Mouse (Mus musculus): Measurements from ENCODE around the gene Tcf7l2. TPM values are rescaled to one million over a fixed set of nuclear protein-coding genes. Genes with fewer than 3 reads are reported as not detected.
A peak's percentile ranks its signal among the peaks of the same experiment; 100 is the strongest.

Tcf7l2 gene
- total RNA-seq, 4 experiments from 2014 or later = 10.0 to 14.7 (median 12.3) TPM

DNA sequence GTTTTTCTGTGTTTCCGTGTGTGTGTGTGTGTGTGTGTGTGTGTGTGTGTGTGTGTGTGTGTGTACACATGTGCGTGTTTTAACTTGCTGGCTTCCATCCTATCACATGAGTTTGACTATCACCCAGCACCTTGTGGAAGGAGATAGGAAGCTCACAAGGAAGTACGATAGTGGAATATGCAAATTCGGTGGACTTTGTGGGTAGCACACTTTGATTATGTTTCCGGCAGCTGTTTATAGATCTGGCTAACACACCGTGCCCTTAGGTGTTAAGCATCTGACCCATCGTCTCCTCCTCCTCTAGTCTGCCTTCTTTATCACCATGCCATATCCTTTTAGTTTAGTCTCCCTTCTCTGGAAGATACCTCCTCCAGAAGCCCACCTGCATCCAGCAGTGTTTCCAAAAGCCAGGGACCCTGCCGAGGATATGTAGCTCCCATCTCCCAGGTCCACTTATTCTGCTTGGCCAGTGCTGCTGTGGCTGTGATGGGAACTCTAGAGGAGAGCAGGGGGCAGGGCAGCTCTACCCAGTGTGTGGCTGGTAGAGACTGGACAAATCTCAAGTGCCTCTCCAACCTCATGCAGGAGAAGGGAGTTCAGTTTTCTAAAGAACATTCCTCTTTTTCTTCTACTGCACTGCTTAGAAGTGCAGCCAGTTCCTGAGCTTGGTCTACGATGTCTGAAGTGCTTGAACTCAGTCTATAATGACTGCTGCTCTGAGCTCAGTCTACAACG is 118.6 kb downstream of the Tcf7l2 start:
- no peak for DNase-seq (ENCODE audit: low spot score)

DNA sequence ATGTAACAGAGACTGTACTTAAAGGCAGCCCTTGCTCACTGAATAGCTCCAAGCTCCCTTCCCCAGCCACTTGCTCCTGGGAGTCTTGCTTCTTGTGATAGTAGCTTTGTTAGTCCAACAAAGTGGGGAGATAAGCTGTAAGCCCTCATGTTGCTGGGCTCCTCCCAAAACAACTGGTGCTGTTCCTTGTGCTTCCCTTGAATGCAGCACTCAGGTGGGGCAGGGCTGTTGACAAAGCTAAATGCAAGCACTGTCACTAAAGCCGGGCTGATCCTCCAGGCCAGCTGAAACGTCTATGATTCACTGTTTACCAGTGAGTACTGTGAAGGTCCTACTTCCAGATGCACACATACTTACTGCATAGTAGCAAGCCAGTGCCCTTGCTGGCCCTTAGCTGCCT is 120.1 kb downstream of the Tcf7l2 start:
- DNase-seq (ENCODE audit: low spot score) = no peak

DNA sequence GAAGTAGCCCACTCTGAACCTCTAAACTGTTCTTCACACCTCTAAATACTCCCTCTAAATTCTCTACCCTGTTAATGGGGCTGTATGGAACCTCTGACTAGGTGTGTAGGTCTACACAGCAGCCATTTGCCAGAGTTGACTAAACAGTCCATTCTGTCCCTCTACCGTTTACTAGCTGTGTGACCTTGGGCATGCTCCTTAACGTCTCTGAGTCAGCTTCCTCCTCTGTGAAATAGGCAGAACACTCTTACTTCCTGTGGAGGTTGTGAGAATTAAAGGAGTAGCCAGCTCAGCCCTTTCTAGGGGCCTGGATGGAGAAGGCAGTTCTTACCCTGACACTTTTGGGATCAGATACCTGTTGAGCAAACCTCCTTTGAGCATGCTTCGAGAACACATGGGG is 120.9 kb downstream of the Tcf7l2 start:
- no peak for DNase-seq (ENCODE audit: low spot score)

DNA sequence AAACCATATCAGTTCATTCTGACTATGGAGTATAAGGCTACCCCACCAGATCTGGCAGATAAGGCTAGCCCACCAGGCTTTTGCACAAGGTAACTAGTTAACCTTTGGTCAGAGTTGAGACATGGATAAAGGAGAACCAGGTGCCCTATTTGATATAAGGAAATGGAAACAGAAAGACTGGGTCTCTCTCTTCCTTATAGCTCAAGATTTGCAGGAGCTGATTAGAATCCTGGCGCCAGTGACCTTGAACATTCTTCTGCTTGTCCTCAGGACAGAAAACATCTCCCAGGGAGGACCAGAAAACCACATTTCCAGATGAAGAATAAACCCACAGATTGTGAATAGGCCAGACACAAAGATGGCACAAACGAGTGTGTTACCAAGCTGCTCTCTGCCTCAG is 123.4 kb downstream of the Tcf7l2 start:
- no peak for DNase-seq (ENCODE audit: low spot score)

DNA sequence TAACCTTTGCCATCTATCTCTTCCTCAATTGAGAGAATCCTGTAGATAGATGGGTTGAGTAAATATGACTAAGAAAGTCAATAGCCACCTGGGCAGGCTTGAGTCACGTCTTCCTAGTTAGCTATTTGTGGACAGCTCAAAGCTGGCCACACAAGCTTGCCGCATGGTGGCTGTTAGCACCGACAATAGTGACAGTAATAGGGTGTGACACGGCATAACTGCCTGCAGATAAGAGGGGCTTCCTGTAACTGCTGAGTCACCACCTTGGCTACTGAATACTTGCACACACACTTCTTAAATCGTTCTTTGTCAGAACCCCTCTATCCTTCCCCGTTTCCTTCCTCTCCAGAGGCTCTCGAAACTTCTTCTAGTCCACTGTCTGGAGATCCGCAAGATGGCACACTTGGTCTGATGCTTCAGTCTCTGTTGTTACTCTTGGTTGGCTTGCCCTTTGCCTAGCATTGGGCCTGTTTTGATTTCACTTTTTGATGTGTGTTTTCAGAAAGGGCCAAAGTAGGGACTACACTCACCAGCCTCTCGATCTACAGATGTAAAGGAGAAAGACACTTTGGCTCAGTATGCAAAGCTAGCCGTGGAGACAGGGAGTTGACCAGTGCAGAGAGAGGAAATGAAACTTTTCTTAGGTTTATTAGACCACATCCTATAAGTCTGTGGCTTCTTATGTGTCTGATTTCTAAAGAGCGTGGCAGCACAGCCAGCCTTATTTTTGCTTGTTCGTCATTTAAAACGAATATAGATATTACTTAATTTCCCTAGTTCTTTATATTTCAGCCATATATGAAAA is 124.4 kb downstream of the Tcf7l2 start:
- DNase-seq (ENCODE audit: low spot score) = no peak

DNA sequence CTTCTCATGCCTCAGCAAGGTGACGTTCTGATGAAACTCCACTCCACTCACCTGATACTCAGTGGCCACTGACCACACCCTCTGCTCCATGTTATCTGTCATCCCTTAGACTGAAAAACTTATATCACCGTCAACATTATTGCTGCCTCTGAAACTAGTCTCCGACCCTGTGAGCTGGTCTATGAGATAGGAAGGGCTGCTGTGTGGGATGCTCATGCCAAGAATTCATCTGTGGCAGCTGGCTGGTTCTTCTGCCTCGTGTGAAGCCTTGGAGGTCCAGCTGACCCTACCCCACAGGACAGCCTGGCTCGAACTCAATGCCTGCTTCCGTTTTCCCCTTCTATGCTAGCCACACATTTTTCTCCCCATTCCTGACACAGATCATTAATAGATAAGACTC is 125.6 kb downstream of the Tcf7l2 start:
- no peak for DNase-seq (ENCODE audit: low spot score)

DNA sequence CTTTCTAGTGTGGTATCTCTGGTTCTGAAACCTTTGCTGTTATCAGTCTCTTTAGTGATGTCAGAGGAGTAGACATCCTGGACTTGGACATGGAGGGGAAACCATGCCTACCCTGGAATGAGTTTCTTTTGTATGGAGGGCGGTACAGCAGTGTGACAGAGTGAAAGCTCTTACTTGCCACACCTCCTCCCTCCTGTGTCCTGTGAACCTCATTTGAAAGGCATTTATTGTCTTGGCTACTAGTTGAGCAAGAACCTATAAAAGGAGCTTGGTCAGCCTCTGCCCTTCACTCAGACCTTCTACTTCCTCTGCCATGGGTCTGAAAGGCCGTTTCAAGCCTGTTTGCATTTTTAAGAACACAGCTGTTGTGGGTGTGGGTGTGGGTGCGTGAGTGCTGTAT is 126.3 kb downstream of the Tcf7l2 start:
- DNase-seq (ENCODE audit: low spot score) = no peak

DNA sequence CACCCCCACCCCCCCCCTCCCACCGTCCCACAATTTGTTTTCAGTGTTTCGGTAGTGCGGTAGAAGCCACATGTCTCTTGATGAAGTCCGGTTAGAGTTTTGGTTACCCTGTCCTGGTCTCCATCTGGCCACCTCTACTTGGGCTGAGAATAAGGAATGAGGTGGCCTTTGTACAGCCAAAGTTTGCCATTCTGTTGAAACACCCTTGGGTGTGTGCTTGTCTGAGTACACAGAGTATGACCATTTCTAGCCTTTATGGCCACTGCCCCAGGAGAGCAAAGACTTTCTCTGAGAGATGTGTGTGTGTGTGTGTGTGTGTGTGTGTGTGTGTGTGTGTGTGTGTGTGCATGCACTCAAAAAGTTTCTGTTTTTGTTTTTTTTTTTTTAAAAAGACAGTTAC is 127.0 kb downstream of the Tcf7l2 start:
- DNase-seq (ENCODE audit: low spot score) = no peak

DNA sequence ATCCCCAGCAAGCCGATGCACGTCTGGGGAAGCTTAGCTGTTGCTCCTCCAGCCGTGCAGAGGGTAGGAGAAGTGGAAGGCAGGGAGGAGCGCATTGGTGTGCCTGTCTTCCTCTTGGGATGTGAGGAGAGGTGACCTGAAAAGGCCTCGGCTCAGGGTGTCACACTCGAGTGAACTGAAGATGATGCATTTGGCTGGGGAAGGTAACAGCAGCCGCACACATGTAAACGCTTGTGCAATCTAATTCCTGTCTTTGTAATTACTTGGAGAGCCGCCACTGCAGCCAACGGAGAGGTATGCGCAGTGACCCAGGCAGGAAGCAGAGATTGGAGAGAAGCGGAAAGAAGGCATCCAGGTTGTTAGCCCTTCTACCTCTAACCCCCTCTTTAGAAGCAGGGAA is 129.2 kb downstream of the Tcf7l2 start:
- DNase-seq (ENCODE audit: low spot score) = no peak

DNA sequence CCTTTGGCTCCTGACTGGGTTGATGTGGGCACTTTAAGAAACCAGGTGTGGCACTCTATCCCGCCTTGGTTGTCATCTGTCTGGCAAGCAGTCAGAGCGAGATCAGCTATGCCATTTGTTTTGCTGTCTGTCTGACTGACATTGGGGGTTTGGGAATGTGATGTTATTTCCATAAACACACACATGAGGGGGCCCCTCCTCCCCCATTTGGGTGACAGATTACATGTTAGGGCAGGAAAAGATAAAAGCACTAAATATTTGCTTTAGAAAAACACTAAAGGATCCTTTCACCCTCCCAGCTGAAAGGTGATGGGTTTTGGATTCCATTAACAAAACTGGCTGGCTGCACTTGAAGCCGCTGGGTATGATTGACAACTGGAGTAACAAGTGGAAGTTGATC is 129.9 kb downstream of the Tcf7l2 start:
- no peak for DNase-seq (ENCODE audit: low spot score)

DNA sequence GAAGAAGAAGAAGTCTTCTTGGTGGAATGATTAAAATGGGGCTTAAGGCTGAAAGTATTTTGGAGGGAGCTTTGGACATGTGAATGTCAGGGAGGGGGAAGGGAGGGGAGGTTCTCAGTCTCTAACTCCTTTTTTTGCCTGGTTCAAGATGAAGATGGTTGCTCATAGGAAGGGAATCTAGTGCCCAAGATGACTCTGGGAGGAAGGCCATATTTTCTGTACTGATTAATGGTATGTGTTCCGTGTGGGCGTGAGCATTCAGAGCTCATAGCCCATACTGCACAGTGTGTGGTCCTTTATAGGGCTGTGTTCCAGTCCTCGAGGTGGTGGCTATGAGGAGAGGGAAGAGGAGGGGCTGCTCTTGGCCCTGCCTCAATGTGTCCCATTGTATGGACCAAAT is 131.6 kb downstream of the Tcf7l2 start:
- DNase-seq (ENCODE audit: low spot score) = no peak

DNA sequence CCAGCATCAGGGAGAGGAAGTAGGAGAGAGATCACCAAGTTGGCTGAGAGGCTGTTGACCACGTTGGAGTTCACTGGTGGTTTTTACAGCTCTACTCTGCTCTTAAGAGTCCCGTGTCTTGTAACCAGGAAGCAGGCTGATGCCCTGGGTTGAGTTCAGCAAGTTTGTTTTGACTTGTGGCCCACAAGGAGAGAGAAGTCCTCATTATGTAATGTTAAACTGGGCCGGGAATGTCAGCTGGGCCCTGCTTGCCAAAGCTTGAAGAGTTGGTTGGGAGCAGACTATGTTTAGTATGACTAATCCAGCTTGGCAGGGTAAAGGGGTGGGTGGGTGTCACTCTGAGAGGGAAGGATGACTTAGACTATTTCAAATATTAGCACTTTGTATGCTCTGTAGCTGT is 134.9 kb downstream of the Tcf7l2 start:
- peak; percentile 72 for DNase-seq (ENCODE audit: low spot score)

DNA sequence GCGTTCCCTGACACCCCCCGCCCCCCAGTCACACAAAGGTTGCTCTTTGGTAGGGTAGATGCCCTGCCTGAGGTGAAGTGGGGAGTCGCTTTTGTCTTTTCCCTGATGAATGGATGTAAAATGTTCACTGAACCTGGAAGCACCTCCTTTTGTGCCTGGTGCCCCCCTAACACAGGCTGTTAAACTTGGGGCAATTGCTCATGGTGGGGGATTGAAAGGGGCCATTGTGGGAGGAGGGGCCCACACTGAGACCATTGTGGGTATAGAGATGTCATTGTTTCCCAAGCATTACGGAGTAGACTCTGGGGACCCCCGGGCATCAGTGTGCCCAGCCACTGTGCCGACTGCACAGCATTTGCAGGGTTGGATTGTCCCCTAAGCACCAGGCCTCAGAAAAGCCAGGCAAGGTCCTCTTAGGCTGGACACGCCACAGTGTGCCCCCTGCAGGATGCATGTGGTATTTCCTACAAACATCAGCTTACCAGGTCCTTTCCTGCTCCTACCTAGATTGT is 135.8 kb downstream of the Tcf7l2 start:
- DNase-seq (ENCODE audit: low spot score) = peak; percentile 72

DNA sequence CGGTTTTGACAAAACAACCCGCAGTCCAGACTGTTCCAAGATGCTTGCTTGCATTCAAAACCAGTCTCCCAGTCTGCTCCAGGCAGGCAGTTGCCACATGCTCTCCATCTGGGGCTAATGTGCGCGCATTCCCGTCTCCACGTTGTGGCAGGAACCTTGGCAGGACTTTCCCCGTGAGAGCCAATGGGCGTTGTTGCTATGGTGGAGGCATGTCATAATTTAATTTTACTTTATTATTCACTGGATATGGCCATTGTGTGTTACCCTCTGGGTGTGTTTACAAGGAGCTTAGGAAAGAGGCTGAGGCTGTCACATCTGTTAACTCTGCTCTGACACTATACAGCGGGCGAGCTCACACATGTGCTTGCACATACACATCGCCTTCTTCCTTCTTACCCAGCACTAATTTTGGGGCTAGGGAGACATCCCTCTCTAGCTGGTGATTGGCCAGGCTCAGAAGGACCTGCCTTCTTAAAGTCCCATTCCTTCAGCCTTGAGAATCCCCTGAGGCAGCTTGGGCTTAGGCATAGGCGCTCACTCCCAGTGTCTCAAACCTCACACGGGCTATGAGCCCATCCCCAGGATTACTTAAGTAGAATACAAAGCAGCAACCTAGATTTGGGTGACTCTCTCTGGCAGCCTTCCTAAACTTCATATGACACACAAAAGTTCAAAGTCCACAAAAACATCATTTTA is 139.2 kb downstream of the Tcf7l2 start:
- no peak for DNase-seq (ENCODE audit: low spot score)

DNA sequence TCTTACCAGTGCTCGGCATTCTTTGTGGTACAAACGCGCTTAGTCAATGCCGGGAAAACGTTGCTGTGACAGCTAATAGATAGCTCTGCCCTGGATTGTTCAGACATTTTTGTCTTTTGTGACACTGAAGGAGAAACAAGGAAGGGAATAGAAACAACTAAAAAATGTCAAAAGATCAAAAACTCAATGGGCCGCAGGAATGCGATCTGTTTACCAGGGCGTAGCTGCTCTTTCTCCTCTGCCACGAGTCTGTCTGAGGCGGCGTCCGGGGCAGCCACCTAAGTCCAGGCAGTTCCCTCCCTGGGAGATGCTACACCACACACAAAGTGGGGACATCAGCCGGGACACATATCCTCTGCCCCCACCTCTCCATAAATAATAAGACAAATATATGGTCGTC is 144.9 kb downstream of the Tcf7l2 start:
- no peak for DNase-seq (ENCODE audit: low spot score)

DNA sequence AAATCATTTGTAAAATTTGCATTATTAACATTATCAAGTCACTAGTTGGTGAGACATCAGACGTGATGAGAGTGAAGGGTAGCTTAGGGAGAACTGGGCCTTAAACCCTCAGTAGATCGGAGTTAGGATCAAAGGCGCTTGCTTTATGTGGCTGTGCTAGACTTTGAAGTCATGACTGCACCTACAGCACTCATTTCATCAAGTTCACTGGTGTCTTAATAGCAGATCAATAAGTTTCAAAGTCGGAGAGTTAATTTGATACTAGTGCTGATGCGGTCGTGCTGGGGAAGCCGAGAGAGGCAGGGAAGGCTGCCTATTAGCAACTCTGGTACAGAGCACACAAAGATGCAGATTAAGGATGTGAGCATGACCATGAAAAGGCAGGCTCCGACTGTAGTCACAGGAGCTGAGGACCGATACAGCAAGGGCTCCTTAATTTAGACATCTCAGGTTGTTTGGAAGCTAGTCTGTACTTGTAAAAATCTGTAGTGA is 150.1 kb downstream of the Tcf7l2 start:
- no peak for DNase-seq (ENCODE audit: low spot score)

DNA sequence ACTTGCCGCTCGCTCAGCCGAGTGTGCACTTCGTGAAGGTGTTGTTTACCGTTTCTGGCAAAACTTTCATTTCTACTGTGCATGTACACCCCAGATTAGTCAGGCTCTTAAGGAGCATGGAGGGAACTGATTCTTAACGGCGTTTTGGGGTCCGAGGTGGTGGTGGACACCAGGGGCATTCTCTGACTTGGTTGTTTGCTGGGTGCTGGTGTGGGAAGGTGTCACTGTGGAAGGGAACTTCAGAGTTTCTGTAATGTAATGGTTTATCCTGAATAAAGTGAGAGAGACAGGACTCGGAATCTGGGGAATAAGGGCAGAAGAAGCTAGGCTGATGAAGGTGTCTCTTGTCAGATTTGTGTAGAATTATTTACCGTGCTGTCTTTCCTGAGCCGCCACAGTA is 151.9 kb downstream of the Tcf7l2 start:
- no peak for DNase-seq (ENCODE audit: low spot score)

DNA sequence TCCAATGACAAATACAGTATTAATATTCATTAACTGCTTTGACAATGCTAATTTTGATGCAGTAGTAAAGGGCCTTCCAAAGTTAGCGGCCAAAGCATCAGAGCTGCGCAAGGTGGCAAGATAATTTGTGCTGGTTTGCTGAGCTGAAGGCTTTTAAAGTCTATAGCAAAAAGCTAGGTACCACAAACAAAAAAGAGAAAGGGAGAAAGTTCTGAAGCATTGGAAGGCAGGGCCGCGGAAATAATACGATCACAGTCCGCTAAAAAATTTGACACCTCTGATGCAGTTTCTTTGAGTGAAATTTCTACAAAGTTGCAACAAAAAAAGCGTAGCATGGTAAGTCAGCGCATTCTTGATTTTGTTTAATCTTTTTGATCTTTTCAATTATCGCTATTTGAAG is 152.8 kb downstream of the Tcf7l2 start:
- no peak for DNase-seq (ENCODE audit: low spot score)

DNA sequence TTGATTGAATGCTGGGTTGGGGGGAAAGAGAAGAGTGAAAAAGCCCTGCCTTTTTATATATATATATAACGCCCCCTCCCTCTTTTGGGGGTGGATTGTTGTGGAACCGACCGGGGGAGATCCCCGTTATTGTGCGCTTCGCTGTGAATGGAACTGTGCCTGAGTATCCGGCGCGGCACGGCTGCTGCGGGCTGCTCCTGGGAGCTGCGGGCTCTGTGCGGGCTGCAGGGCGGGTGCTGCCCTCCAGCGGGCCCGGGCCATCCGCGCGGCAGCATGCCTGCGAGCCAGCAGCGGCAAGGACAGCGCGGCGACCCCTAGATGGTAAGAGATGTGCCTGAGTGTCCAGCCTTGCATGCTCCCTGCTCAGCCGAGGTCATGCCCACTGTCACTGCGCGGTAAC is 153.7 kb downstream of the Tcf7l2 start:
- DNase-seq (ENCODE audit: low spot score) = no peak

DNA sequence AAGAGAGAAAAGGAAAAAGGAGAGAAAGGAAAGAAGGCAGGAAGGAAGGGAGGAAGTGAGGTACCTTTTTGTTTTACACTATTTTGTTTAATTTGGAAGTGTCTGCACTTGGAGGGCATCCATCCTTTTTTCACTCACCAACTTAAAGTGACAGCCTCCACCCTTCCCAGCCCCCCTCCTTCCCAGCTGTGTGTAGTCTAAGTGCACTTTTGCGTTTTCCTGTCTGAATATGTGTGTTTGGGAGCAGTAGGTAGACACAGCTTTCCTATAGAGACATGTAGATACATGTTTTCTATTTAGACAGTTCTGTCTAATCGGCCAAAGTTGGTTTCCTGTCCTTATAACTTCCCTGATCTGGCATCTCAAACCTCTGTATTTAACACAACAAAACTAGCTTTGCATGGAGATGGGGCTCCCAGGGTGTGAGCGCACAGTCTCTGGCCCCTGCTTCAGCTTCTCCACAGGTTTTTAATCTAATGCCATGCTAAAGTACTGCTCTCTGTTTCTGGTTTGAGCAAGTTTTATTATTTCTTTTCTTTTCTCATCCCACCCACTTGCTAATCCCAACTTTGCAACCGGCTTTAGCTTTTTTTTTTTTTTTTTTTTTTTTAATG is 154.3 kb downstream of the Tcf7l2 start:
- DNase-seq (ENCODE audit: low spot score) = no peak

DNA sequence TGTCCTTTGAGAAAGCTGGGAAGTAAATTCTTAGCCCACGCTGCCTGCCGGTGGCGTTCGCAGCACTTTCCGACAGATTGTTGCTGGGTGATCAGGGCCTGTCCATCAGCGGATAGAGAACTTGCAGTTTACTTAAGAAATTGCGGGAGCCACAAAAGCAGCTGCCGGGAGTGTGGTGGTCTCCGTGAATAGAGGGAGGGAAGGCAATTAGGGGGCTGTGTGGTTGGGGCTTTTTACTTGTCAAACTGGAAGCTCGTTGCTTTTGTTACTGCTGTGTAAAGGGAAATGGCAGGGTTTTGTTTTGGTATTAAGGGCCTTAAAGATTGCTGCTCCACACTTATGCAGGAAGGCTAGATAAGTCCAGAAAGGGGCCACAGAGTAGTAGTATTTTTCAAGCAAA is 155.0 kb downstream of the Tcf7l2 start:
- DNase-seq (ENCODE audit: low spot score) = no peak
